Mouse (Mus musculus) liver (tissue): ENCODE measurements around the gene Dpm2.

Source experiments
- DNase-seq: peaks from one replicate; pipeline ENCODE4 v3.0.0-alpha.2; 2020; ENCODE audit warnings: mixed read lengths

Dpm2 gene

GRCm38 (mm10) chr2:32570698-32571494, at the start of gene Dpm2:
Gene Dpm2 (plus strand): TSS chr2:32570858.
- peak; percentile 88 for DNase-seq

GRCm38 (mm10) chr2:32524536-32525031, 46.1 kb upstream of the Dpm2 start:
- DNase-seq = no peak

- DNase-seq = no peak
Measured at GRCm38 (mm10) chr2:32525816-32526215, 44.8 kb upstream of the Dpm2 start.

- no peak for DNase-seq
Measured at GRCm38 (mm10) chr2:32527468-32527966, 43.1 kb upstream of the Dpm2 start.

- DNase-seq = no peak
Measured at GRCm38 (mm10) chr2:32528326-32528725, 42.3 kb upstream of the Dpm2 start.

GRCm38 (mm10) chr2:32530479-32530878, 40.2 kb upstream of the Dpm2 start:
- DNase-seq = no peak

- DNase-seq = no peak
Measured at GRCm38 (mm10) chr2:32533163-32533562, 37.5 kb upstream of the Dpm2 start.

- DNase-seq = peak; percentile 32
Measured at GRCm38 (mm10) chr2:32534061-32534732, 36.5 kb upstream of the Dpm2 start.

- peak; percentile 98 for DNase-seq
Measured at GRCm38 (mm10) chr2:32534733-32535471, 35.8 kb upstream of the Dpm2 start, which contains the start of gene Fam102a. Gene Fam102a (plus strand): TSS chr2:32535332.

GRCm38 (mm10) chr2:32535501-32535991, 35.1 kb upstream of the Dpm2 start:
- DNase-seq = peak; percentile 63

- no peak for DNase-seq
Measured at GRCm38 (mm10) chr2:32536086-32536633, 34.5 kb upstream of the Dpm2 start.

- DNase-seq = no peak
Measured at GRCm38 (mm10) chr2:32536634-32537359, 33.9 kb upstream of the Dpm2 start.

- peak; percentile 29 for DNase-seq
Measured at GRCm38 (mm10) chr2:32537360-32537905, 33.2 kb upstream of the Dpm2 start.

GRCm38 (mm10) chr2:32537941-32538340, 32.7 kb upstream of the Dpm2 start:
- no peak for DNase-seq

- no peak for DNase-seq
Measured at GRCm38 (mm10) chr2:32538461-32538860, 32.2 kb upstream of the Dpm2 start.

- no peak for DNase-seq
Measured at GRCm38 (mm10) chr2:32539452-32539981, 31.1 kb upstream of the Dpm2 start.

GRCm38 (mm10) chr2:32541333-32541908, 29.2 kb upstream of the Dpm2 start:
- no peak for DNase-seq

GRCm38 (mm10) chr2:32541986-32542573, 28.6 kb upstream of the Dpm2 start:
- no peak for DNase-seq

- no peak for DNase-seq
Measured at GRCm38 (mm10) chr2:32543031-32543449, 27.6 kb upstream of the Dpm2 start.

- no peak for DNase-seq
Measured at GRCm38 (mm10) chr2:32546951-32547350, 23.7 kb upstream of the Dpm2 start.
